Mouse (Mus musculus) hindbrain, embryonic 13.5 days (tissue): Measurements from ENCODE around the gene 3110040N11Rik. TPM values are rescaled to one million over a fixed set of nuclear protein-coding genes. Genes with fewer than 3 reads are reported as not detected.
"Not testable (repeated sequence)": the region's sequence is repeated elsewhere in the genome, so short reads cannot be mapped to it uniquely, and the experiment has no call there.

ENCODE experiments used
- ATAC-seq: fragments of 200-750 bp; cut with Nextera tagmentation; 2 replicates; pipeline ENCODE4 v1.8.0; 2017; ENCODE audit warnings: moderate TSS enrichment; ENCODE audit not compliant: low FRiP score
- H3K27ac ChIP-seq: fragments of 300-500 bp; sonication (generic); 2 replicates; pipeline ENCODE4 v1.5.1; 2015; ENCODE audit warnings: inconsistent platforms, mild to moderate bottlenecking, moderate library complexity
- H3K27me3 ChIP-seq: fragments of 300-500 bp; sonication (generic); 2 replicates; pipeline ENCODE4 v1.6.1; 2015; ENCODE audit warnings: mild to moderate bottlenecking, inconsistent platforms
- H3K36me3 ChIP-seq: fragments of 300-500 bp; sonication (generic); 2 replicates; pipeline ENCODE4 v1.6.1; 2015; ENCODE audit warnings: mild to moderate bottlenecking, inconsistent platforms
- H3K4me1 ChIP-seq: fragments of 300-500 bp; sonication (generic); replicated peaks from 2 replicates; pipeline ENCODE4 v1.6.1; 2015; ENCODE audit warnings: inconsistent platforms
- H3K4me2 ChIP-seq: fragments of 300-500 bp; sonication (generic); 2 replicates; pipeline ENCODE4 v1.6.1; 2015; ENCODE audit warnings: inconsistent platforms, mild to moderate bottlenecking, moderate library complexity
- H3K4me3 ChIP-seq: fragments of 300-500 bp; sonication (generic); 2 replicates; pipeline ENCODE4 v1.5.1; 2015; ENCODE audit warnings: mild to moderate bottlenecking, inconsistent platforms
- H3K9ac ChIP-seq: fragments of 300-500 bp; sonication (generic); 2 replicates; pipeline ENCODE4 v1.6.1; 2015; ENCODE audit warnings: mild to moderate bottlenecking, inconsistent platforms
- H3K9me3 ChIP-seq: fragments of 300-500 bp; sonication (generic); 2 replicates; pipeline ENCODE4 v1.6.1; 2016; ENCODE audit warnings: inconsistent platforms
- WGBS: fragments of 180-500 bp; shearing (Covaris S2); methylation state at CpG from one replicate; pipeline ENCODE4 v1.1.7; 2015; 5-methylcytosine and 5-hydroxymethylcytosine counted together
- polyA plus RNA-seq: library from polyadenylated mRNA; unstranded; fragments of >200 nt; fragmentation: Nextera tagmentation; extraction: Ambion mirVana; gene quantifications from 2 replicates; pipeline ENCODE4 v1.2.1, GENCODE M21; 2015

Gene 3110040N11Rik
- polyA plus RNA-seq = 52.7 and 53.5 TPM in 2 replicates

DNA sequence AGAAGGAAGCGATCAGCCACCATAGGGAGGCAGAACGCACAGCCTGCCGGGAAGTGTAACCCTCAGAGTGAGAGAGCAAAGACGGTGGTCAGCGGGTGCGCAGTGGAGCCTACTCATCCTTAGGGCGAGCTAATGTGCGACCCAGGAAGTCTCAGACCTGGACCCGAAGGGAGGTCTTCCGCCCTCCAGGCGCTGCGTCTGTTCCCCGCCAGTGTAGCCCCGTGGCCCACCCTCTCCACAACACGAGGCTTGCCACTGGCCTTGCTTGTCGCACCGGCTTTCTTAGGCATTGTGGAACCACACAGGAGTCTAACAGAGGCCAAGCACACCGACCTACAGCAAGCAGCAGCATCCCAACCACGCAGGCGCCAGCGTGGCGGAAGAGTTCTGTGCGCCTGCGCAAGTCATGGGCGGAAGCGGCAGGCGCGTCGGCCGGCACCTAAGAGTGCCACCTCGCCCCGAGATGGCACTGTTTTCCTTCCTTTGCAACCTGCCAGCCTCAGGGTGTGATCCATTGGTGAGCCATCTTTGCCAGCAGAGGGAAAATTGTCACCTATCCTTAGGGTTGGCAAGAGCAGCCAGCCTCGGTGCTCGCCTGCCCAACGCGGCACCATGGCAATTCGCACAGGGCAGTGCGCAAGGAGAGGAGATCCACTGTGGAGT lies at the start of gene 3110040N11Rik:
TSS of gene 3110040N11Rik (minus strand) at position 384 of the 663 bp plus-strand sequence.
- H3K4me3 ChIP-seq = peak within 1 kb of the TSS; percentile 51
- peak; percentile 97 for ATAC-seq
- H3K4me2 ChIP-seq = peak within 1 kb of the TSS; percentile 59
- peak within 1 kb of the TSS; percentile 98 for H3K27ac ChIP-seq
- H3K27me3 ChIP-seq = no peaks in the 10 kb centered on the region
- under 1% methylated on average over 38 of the region's 38 CpGs for WGBS
- H3K9ac ChIP-seq = peak within 1 kb of the TSS; percentile 83
- peaks cover 14% of the 10 kb centered on the region for H3K4me1 ChIP-seq
- H3K9me3 ChIP-seq = no peaks in the 10 kb centered on the region
- peaks cover 27% of the 10 kb centered on the region for H3K36me3 ChIP-seq

DNA sequence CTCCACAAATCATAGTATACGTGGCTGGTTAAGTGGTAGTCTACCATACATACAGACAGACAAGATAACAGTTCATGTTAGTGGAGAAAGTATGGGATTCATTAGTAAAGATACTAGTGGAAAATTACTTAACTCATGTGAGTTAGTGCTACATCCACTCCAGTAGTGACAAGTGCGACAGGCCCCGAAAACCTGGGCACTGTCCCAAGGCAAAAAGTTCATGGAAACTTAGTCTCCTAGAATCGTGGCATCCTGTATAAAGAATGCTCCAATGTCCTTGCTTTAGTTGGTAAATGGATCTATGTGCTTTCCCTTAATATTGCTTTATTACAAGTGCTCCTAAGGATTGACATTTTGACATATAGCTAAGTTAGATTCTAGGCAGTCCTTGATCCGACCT lies 48.5 kb upstream of the 3110040N11Rik start:
- H3K4me3 ChIP-seq, H3K4me2 ChIP-seq, H3K9ac ChIP-seq, ATAC-seq, H3K36me3 ChIP-seq, H3K9me3 ChIP-seq, H3K27me3 ChIP-seq, H3K4me1 ChIP-seq, H3K27ac ChIP-seq: not testable (repeated sequence)
- 90% methylated on average over 5 of the region's 5 CpGs for WGBS

DNA sequence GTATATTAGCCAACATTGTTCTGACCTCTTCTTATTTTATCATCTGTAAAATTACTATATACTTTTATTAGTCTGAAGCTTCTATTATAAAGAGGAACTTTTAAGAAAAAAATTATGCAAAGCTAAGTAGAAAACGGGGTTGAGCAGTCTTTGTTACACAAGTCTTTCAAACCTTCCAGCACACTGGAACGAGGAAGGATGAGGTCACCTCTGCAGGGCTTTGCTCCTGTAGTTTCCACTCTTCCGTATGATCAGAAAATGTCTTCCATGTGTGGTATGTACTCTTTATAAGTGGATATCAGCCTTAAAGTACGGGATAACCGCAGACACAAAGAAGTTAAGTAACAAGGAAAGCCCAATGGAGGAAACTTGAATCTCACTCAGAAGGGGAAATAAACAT lies 46.2 kb upstream of the 3110040N11Rik start:
- no peak for ATAC-seq
- WGBS = 91% methylated on average over 5 of the region's 5 CpGs
- Histone ChIP-seq H3K27ac (no peak overlapping the region), H3K4me2 (no peak overlapping the region), H3K4me1 (no peaks in the 10 kb centered on the region), H3K9ac (no peak overlapping the region), H3K36me3 (no peaks in the 10 kb centered on the region), H3K4me3 (no peak overlapping the region), H3K27me3 (no peaks in the 10 kb centered on the region), H3K9me3 (no peaks in the 10 kb centered on the region)

DNA sequence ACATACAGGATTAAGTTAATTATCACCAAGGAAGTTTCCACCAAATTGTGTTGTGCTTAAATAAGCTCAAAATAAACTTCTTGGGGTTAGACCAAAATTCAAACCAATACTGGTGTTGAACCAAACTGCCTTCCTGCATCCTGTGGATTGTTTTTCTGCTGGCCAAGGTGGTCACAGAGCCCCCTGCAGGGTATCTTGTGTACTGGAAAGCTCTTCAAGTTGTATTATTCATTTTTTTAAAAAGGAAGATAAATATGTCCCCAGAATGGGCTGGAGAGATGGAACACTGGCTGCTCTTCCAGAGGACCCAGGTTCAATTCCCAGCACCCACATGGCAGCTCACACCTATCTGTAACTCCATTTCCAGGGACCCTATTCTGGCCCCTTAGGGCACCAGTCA lies 45.6 kb upstream of the 3110040N11Rik start:
- no peak overlapping the region for H3K4me3 ChIP-seq
- H3K27me3 ChIP-seq = no peaks in the 10 kb centered on the region
- ATAC-seq = no peak
- no peak overlapping the region for H3K4me2 ChIP-seq
- peaks cover 3% of the 10 kb centered on the region; the same call in 1 of the 2 replicates for H3K4me1 ChIP-seq
- no peak overlapping the region for H3K9ac ChIP-seq
- no peaks in the 10 kb centered on the region for H3K9me3 ChIP-seq
- H3K36me3 ChIP-seq = no peaks in the 10 kb centered on the region
- no peak overlapping the region for H3K27ac ChIP-seq

DNA sequence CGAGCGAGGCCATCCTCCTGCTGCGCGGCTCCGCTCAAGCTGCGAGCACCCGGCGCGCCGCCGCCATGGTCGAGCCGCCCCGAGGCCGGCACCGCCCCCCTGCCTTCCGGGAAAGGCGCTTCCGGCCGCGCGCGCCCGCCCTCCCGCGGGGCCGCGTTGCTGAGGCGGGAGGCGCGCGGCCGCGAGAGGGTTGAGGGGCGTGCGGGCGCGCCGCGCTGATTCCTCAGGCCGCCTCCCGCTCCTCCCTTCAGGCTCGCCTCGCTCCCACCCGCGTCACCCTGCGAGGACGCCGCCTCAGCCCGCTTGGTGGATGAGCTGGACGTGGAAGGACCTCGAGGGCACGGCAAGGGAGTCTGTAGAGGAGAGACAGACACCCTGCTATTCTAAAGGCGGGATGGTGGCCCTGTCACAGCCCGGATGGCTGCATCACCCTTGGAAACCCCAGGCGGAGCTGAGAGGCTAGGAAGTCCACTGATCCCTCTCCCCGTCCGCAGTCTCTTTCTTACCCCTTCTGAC lies 40.2 kb upstream of the 3110040N11Rik start, which contains the start of gene Btbd1:
TSS of gene Btbd1 (minus strand) at position 53 of the 516 bp plus-strand sequence.
- peak within 1 kb of the TSS; percentile 86 for H3K4me3 ChIP-seq
- ATAC-seq = peak; percentile 91
- peak within 1 kb of the TSS; percentile 97 for H3K27ac ChIP-seq
- WGBS = under 1% methylated on average over 56 of the region's 58 CpGs
- no peaks in the 10 kb centered on the region for H3K27me3 ChIP-seq
- no peaks in the 10 kb centered on the region for H3K36me3 ChIP-seq
- H3K9ac ChIP-seq = peak within 1 kb of the TSS; percentile 95
- peaks cover 40% of the 10 kb centered on the region for H3K4me1 ChIP-seq
- peak within 1 kb of the TSS; percentile 78 for H3K4me2 ChIP-seq
- H3K9me3 ChIP-seq = no peaks in the 10 kb centered on the region

DNA sequence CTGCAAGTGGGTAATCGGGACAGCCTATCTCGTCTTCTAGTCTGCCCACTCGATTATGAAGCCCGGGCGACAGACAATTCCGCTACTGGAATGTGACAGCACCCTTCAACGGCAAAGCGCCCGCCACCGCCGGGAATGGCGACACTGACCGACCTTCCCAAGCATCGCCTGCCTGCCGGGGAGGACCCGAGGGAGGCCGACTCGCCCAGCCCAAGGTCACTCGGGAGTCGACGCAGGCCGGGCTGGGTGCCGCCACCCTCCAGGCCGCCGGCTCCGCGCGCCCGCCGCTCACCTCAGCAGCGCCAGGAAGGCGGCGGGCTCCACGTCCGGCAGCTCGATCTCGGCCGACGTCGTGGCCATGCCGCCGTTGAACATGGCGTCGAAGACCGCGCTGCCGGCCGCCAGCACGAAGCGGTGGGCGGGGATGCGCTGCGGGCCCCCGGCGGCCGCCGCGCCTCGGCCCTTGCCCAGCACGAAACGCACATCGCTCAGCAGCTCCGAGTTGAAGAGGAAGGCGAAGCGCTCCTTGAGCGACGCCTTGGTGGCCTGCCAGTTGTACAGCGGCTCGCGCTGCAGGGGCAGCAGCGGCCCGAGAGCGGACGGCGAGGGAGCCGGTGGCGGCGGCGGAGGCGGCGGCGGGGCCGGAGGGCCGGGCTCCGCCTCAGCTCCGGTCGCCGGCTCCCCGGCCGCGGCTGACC lies 39.6 kb upstream of the 3110040N11Rik start:
- under 1% methylated on average over 70 of the region's 91 CpGs for WGBS
- H3K9me3 ChIP-seq = no peaks in the 10 kb centered on the region
- no peaks in the 10 kb centered on the region for H3K36me3 ChIP-seq
- peak overlapping the region; percentile 86 for H3K4me3 ChIP-seq
- H3K9ac ChIP-seq = peak overlapping the region; percentile 95
- peak overlapping the region; percentile 97 for H3K27ac ChIP-seq
- H3K4me1 ChIP-seq = peaks cover 45% of the 10 kb centered on the region
- peak; percentile 88 for ATAC-seq
- H3K27me3 ChIP-seq = no peaks in the 10 kb centered on the region
- H3K4me2 ChIP-seq = peak overlapping the region; percentile 78

DNA sequence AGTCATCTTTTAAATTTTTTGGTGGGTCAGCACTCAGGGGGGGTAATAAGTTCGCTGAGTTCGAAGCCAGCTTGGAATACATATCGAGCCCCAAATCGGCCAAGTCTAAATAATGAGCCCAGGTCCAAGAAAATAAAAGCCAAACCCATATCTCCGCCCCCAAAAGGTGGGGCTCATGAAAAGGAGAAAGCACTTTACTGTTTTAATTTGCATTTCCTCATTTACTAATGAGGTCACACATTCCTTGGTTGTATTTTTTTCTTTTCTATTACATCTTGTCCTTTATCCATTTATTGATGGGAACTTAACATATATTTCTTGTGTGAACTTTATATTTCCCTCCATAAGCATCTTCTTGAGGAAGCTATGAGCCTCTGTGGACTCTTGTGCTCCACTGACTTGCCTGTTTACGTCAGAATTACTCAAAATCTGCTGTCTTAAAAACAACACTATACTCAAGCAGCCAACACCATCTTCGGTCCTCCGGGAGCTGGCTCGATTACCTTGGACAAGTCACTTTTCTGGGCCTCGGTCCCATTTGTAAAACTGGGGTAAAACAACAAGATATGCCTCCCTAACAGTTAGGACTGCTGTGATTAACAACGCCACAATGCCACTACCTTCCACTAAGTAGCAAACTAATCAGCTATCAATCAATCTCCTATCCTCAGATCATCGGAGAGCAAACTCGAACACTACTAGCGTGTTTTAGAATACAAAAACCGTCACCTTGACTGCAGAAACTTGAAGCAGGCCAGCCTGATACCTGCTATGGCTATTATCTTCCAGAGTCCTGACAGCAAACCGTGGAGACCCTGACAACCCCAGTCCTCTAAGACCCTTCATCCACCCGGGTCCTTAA lies 38.8 kb upstream of the 3110040N11Rik start:
- ATAC-seq = no peak; the same call in 1 of the 2 replicates
- Histone ChIP-seq H3K4me3 (peak overlapping the region; percentile 86), H3K4me1 (peaks cover 45% of the 10 kb centered on the region), H3K9me3 (no peaks in the 10 kb centered on the region), H3K4me2 (peak overlapping the region; percentile 78), H3K36me3 (no peaks in the 10 kb centered on the region), H3K27ac (peak overlapping the region; percentile 97), H3K9ac (peak overlapping the region; percentile 95), H3K27me3 (no peaks in the 10 kb centered on the region)
- WGBS = 24% methylated on average over 17 of the region's 17 CpGs

DNA sequence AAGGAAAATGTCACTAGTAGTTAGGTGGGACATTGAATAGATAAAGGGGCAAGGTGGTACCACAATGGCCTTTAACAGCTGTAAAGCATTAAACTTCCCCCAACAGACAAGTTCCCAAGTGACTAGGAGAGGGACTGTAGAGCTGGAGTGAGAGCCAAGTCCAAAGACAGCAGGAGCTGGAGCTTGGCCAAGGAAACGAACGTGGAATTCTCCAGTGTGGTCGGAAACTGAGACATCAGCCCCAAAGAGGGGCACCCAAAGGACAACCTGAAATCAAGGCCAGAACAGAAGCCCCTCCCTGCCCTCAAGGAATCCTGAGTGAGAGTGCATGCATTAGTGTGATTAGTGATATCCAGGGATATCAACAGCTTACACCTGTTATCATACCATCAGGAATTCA lies 36.1 kb upstream of the 3110040N11Rik start:
- H3K27me3 ChIP-seq = no peaks in the 10 kb centered on the region
- H3K9me3 ChIP-seq = no peaks in the 10 kb centered on the region
- H3K4me3 ChIP-seq = no peak overlapping the region
- no peak overlapping the region for H3K27ac ChIP-seq
- H3K4me2 ChIP-seq = peak overlapping the region; percentile 35; the same call in 1 of the 2 replicates
- peaks cover 45% of the 10 kb centered on the region for H3K4me1 ChIP-seq
- WGBS = 44% methylated on average over 3 of the region's 3 CpGs
- ATAC-seq = no peak
- H3K36me3 ChIP-seq = no peaks in the 10 kb centered on the region
- no peak overlapping the region for H3K9ac ChIP-seq

DNA sequence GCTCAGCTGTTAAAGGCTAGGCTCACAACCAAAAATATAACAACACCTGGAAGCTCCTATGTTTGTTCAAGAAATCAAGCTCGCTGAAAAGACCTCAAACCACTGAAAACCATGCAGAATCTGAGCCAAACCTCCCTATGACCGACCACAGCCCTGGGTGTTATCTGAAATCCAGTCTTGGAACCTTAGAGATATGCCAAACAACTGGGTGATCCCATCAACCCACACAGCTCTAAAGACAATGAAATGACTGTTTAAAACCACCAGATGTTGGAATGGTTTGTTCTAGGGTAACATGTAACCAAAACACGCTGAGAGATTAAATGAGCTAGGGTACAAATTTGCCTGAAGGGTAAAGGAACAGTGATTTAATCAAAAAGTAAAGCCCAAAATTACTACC lies 35.6 kb upstream of the 3110040N11Rik start:
- Histone ChIP-seq H3K4me2 (0 out of 2 replicates have a peak overlapping the region, but pooled peaks have one; percentile 7), H3K27me3 (no peaks in the 10 kb centered on the region), H3K27ac (no peak overlapping the region), H3K4me3 (no peak overlapping the region), H3K9me3 (no peaks in the 10 kb centered on the region), H3K4me1 (peaks cover 42% of the 10 kb centered on the region), H3K9ac (peak overlapping the region; percentile 4; the same call in 1 of the 2 replicates), H3K36me3 (no peaks in the 10 kb centered on the region)
- ATAC-seq = no peak
- WGBS = 83% methylated on average over 3 of the region's 3 CpGs

DNA sequence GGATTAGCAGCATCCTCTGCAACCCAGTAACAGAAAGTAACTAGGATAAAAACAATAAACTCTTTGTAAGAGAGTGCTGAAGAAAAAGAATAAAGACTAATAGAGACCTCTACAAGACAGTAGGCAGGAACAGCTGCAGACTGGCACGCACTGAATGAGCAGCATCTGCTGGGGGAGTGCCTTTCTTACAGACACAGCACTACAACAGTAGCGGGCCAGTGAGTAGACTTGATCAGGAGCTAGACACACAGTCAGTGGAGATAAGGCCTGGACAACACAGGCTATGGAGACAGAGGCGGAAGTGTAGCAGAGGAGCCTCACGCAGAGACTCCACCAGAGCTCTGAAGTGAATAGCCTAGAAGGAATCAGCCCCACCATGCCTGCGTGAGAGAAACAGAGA lies 16.8 kb upstream of the 3110040N11Rik start:
- H3K4me1 ChIP-seq = peaks cover 5% of the 10 kb centered on the region
- peak overlapping the region; percentile 37; the same call in 1 of the 2 replicates for H3K27ac ChIP-seq
- H3K9me3 ChIP-seq = no peaks in the 10 kb centered on the region
- no peak overlapping the region for H3K4me2 ChIP-seq
- H3K27me3 ChIP-seq = no peaks in the 10 kb centered on the region
- no peak for ATAC-seq
- peaks cover 5% of the 10 kb centered on the region for H3K36me3 ChIP-seq
- no peak overlapping the region for H3K9ac ChIP-seq
- H3K4me3 ChIP-seq = no peak overlapping the region
- 67% methylated on average over 5 of the region's 5 CpGs for WGBS

DNA sequence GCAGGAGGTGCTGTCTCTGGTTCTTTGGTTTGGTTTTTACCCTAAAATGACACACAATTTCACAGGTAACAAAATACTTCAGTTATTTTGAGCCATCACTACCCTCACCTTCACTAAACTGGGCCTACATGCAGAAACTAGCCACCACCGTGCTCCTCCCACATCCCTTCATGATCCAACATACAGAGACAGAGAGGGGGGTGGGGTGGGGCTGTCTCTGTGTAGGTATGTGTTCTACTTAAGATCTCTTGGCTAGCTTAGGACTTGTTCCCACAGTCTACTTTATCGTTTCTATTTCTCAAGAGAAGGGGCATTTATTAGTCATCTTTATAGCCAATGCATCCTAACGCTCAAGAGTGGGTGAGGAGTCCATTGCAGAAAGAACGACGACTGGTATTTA lies 742 bp downstream of the 3110040N11Rik start:
- H3K27ac ChIP-seq = peak overlapping the region; percentile 98
- peak overlapping the region; percentile 59 for H3K4me2 ChIP-seq
- no peaks in the 10 kb centered on the region for H3K27me3 ChIP-seq
- peaks cover 23% of the 10 kb centered on the region for H3K36me3 ChIP-seq
- no peaks in the 10 kb centered on the region for H3K9me3 ChIP-seq
- peaks cover 14% of the 10 kb centered on the region for H3K4me1 ChIP-seq
- WGBS = 7% methylated on average over 5 of the region's 5 CpGs
- ATAC-seq = peak; percentile 61
- peak overlapping the region; percentile 51 for H3K4me3 ChIP-seq
- peak overlapping the region; percentile 83 for H3K9ac ChIP-seq
